Mouse (Mus musculus): ENCODE measurements around the gene Fut1. TPM values are rescaled to one million over a fixed set of nuclear protein-coding genes. Genes with fewer than 3 reads are reported as not detected.
A peak's percentile ranks its signal among the peaks of the same experiment; 100 is the strongest.
"Not testable (repeated sequence)": the region's sequence is repeated elsewhere in the genome, so short reads cannot be mapped to it uniquely, and the experiment has no call there.

Fut1 gene
- polyA plus RNA-seq, 1 experiment = 0.15 TPM

- Histone ChIP-seq H3K27ac (ENCODE audit: insufficient read depth, low read length) (0 out of 2 replicates have a peak overlapping the region, but pooled peaks have one; percentile 33), H3K4me3 (ENCODE audit: insufficient read depth, low read length) (peak overlapping the region; percentile 43), H3K4me1 (ENCODE audit: control insufficient read depth, insufficient read depth, low read length) (no peaks in the 10 kb centered on the region)
- TF ChIP-seq POLR2A (IDR thresholded peaks at IDR 0.05; ENCODE audit: extremely low read depth, insufficient read depth, low read length) (peak; percentile 64), CTCF (IDR thresholded peaks at IDR 0.05; ENCODE audit: extremely low read depth, insufficient read depth, low read length) (no peak)
Measured at GRCm38 (mm10) chr7:45643441-45644178, 26.5 kb downstream of the Fut1 start.

GRCm38 (mm10) chr7:45644183-45644582, 27.1 kb downstream of the Fut1 start:
- TF ChIP-seq POLR2A (IDR thresholded peaks at IDR 0.05; ENCODE audit: extremely low read depth, insufficient read depth, low read length) = peak; percentile 81
- no peak for TF ChIP-seq CTCF (IDR thresholded peaks at IDR 0.05; ENCODE audit: extremely low read depth, insufficient read depth, low read length)
- peak overlapping the region; percentile 1; the same call in 1 of the 2 replicates for H3K27ac ChIP-seq (ENCODE audit: insufficient read depth, low read length)
- H3K4me3 ChIP-seq (ENCODE audit: insufficient read depth, low read length) = peak overlapping the region; percentile 31
- H3K4me1 ChIP-seq (ENCODE audit: control insufficient read depth, insufficient read depth, low read length) = no peaks in the 10 kb centered on the region

- TF ChIP-seq POLR2A (IDR thresholded peaks at IDR 0.05; ENCODE audit: extremely low read depth, insufficient read depth, low read length) = no peak
- no peak for TF ChIP-seq CTCF (IDR thresholded peaks at IDR 0.05; ENCODE audit: extremely low read depth, insufficient read depth, low read length)
- Histone ChIP-seq H3K4me1 (ENCODE audit: control insufficient read depth, insufficient read depth, low read length) (no peaks in the 10 kb centered on the region), H3K27ac (ENCODE audit: insufficient read depth, low read length) (peak overlapping the region; percentile 1; the same call in 1 of the 2 replicates), H3K4me3 (ENCODE audit: insufficient read depth, low read length) (peak overlapping the region; percentile 31)
Measured at GRCm38 (mm10) chr7:45644872-45645590, 27.9 kb downstream of the Fut1 start.

- TF ChIP-seq POLR2A (IDR thresholded peaks at IDR 0.05; ENCODE audit: extremely low read depth, insufficient read depth, low read length) (no peak), CTCF (IDR thresholded peaks at IDR 0.05; ENCODE audit: extremely low read depth, insufficient read depth, low read length) (no peak)
- Histone ChIP-seq H3K4me3 (ENCODE audit: insufficient read depth, low read length) (no peak overlapping the region), H3K27ac (ENCODE audit: insufficient read depth, low read length) (no peak overlapping the region)
Measured at GRCm38 (mm10) chr7:45645591-45645971, 28.5 kb downstream of the Fut1 start.

GRCm38 (mm10) chr7:45646671-45647070, 29.6 kb downstream of the Fut1 start:
- H3K4me3 ChIP-seq (ENCODE audit: insufficient read depth, low read length) = no peak overlapping the region
- no peaks in the 10 kb centered on the region for H3K4me1 ChIP-seq (ENCODE audit: control insufficient read depth, insufficient read depth, low read length)
- TF ChIP-seq POLR2A (IDR thresholded peaks at IDR 0.05; ENCODE audit: extremely low read depth, insufficient read depth, low read length) = no peak
- TF ChIP-seq CTCF (IDR thresholded peaks at IDR 0.05; ENCODE audit: extremely low read depth, insufficient read depth, low read length) = no peak
- H3K27ac ChIP-seq (ENCODE audit: insufficient read depth, low read length) = no peak overlapping the region

More at GRCm38 (mm10) chr7:45645591-45645971, 28.5 kb downstream of the Fut1 start:
- H3K4me1 ChIP-seq (ENCODE audit: control insufficient read depth, insufficient read depth, low read length) = no peaks in the 10 kb centered on the region

GRCm38 (mm10) chr7:45649351-45649750, 32.3 kb downstream of the Fut1 start:
- TF ChIP-seq CTCF (IDR thresholded peaks at IDR 0.05; ENCODE audit: extremely low read depth, insufficient read depth, low read length) = no peak
- TF ChIP-seq POLR2A (IDR thresholded peaks at IDR 0.05; ENCODE audit: extremely low read depth, insufficient read depth, low read length) = no peak

GRCm38 (mm10) chr7:45650484-45650883, 33.4 kb downstream of the Fut1 start:
- not testable (repeated sequence) for H3K4me1 ChIP-seq (ENCODE audit: control insufficient read depth, insufficient read depth, low read length); H3K27ac ChIP-seq (ENCODE audit: insufficient read depth, low read length); H3K4me3 ChIP-seq (ENCODE audit: insufficient read depth, low read length)

More at GRCm38 (mm10) chr7:45649351-45649750, 32.3 kb downstream of the Fut1 start:
- H3K4me1 ChIP-seq (ENCODE audit: control insufficient read depth, insufficient read depth, low read length) = no peaks in the 10 kb centered on the region
- no peak overlapping the region for H3K27ac ChIP-seq (ENCODE audit: insufficient read depth, low read length)
- H3K4me3 ChIP-seq (ENCODE audit: insufficient read depth, low read length) = no peak overlapping the region

GRCm38 (mm10) chr7:45654424-45655047, 37.4 kb downstream of the Fut1 start:
- Histone ChIP-seq H3K4me1 (ENCODE audit: control insufficient read depth, insufficient read depth, low read length) (no peaks in the 10 kb centered on the region; the same call in 1 of the 2 replicates), H3K27ac (ENCODE audit: insufficient read depth, low read length) (no peak overlapping the region), H3K4me3 (ENCODE audit: insufficient read depth, low read length) (no peak overlapping the region)
- TF ChIP-seq CTCF (IDR thresholded peaks at IDR 0.05; ENCODE audit: extremely low read depth, insufficient read depth, low read length) = no peak
- no peak for TF ChIP-seq POLR2A (IDR thresholded peaks at IDR 0.05; ENCODE audit: extremely low read depth, insufficient read depth, low read length)

- H3K4me1 ChIP-seq (ENCODE audit: control insufficient read depth, insufficient read depth, low read length) = no peaks in the 10 kb centered on the region; the same call in 1 of the 2 replicates
- TF ChIP-seq POLR2A (IDR thresholded peaks at IDR 0.05; ENCODE audit: extremely low read depth, insufficient read depth, low read length) (no peak), CTCF (IDR thresholded peaks at IDR 0.05; ENCODE audit: extremely low read depth, insufficient read depth, low read length) (no peak)
- no peak overlapping the region for H3K4me3 ChIP-seq (ENCODE audit: insufficient read depth, low read length)
- no peak overlapping the region for H3K27ac ChIP-seq (ENCODE audit: insufficient read depth, low read length)
Measured at GRCm38 (mm10) chr7:45660746-45661478, 43.8 kb downstream of the Fut1 start.

- not testable (repeated sequence) for H3K4me1 ChIP-seq (ENCODE audit: control insufficient read depth, insufficient read depth, low read length); H3K27ac ChIP-seq (ENCODE audit: insufficient read depth, low read length); H3K4me3 ChIP-seq (ENCODE audit: insufficient read depth, low read length)
Measured at GRCm38 (mm10) chr7:45661702-45662101, 44.6 kb downstream of the Fut1 start.
